Mouse (Mus musculus) liver, embryonic 14.5 days (tissue): ENCODE measurements around the gene Bpifc.

ENCODE experiments used
- CTCF ChIP-seq: IDR thresholded peaks from 2 replicates; pipeline ENCODE4 v1.5.1; 2016; ENCODE audit warnings: antibody characterized with exemption, low read depth, control low read depth
- EP300 ChIP-seq: IDR thresholded peaks from 2 replicates; pipeline ENCODE4 v1.6.1; 2016; ENCODE audit warnings: antibody characterized with exemption, low read depth

GRCm38 (mm10) chr10:86030743-86031142, 19.0 kb upstream of the Bpifc start:
- TF ChIP-seq CTCF, result no peak
- TF ChIP-seq EP300, result no peak
